Mouse (Mus musculus): ENCODE measurements around the gene 7530416G11Rik.

DNA sequence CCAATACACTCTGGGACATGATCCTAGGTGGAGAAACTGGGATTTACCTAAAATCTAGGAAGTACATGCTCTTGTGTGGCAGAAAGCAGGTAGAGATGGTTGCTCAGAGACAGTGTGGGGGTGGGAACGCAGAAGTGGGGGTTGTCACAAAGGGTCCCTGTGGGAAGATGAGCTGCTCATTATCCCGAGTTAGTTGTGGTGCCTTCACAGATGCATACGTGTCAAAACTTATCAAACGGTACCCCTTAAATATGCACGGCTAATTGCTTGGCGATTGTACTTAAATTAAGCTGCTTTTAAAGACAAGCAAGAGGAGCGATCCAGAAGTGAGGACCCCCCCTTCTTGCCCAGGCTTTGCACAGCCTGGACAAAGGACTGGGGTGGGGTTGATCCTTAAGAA, 13.3 kb downstream of the 7530416G11Rik start:
- TF ChIP-seq CTCF (IDR thresholded peaks at IDR 0.05) (no peak), EP300 (IDR thresholded peaks at IDR 0.05) (no peak)

Data from lung, postnatal 0 days (tissue).